Mouse (Mus musculus) myocyte (in vitro differentiated cells): ENCODE data around the gene Gm7102.

ENCODE experiments used
- CEBPB ChIP-seq: IDR thresholded peaks from 2 replicates; pipeline ENCODE4 v1.6.1; 2011; ENCODE audit warnings: mild to moderate bottlenecking, moderate library complexity; ENCODE audit not compliant: poor library complexity, insufficient read depth, severe bottlenecking
- E2F4 ChIP-seq: IDR thresholded peaks from one replicate; pipeline ENCODE4 v1.6.1; 2011; ENCODE audit warnings: mild to moderate bottlenecking, control low read depth, moderate library complexity; ENCODE audit not compliant: insufficient read depth
- MAX ChIP-seq: IDR thresholded peaks from one replicate; pipeline ENCODE4 v1.6.1; 2011; ENCODE audit warnings: low read depth, mild to moderate bottlenecking, control low read depth
- POLR2A ChIP-seq: IDR thresholded peaks from one replicate; pipeline ENCODE4 v1.6.1; 2011; ENCODE audit warnings: low read depth, mild to moderate bottlenecking, control low read depth, moderate library complexity; ENCODE audit not compliant: insufficient read length

GRCm38 (mm10) chr19:61224678-61225525 lies 48.8 kb upstream of the Gm7102 start:
- no peak for TF ChIP-seq E2F4
- TF ChIP-seq CEBPB, result no peak
- no peak for TF ChIP-seq MAX
- no peak for TF ChIP-seq POLR2A
